ENCODE assay signal across 7 mouse cellular contexts in genomic region chr7:40898711-40899375, GRCm38 (mm10). TPM values are rescaled to one million over a fixed set of nuclear protein-coding genes. Genes with fewer than 3 reads are reported as not detected.
A peak's percentile ranks its signal among the peaks of the same experiment; 100 is the strongest.
DNase-seq lines count a peak whose midpoint lies in the region; ATAC-seq and TF ChIP-seq lines count a peak whose summit lies in the region.

No protein-coding gene starts in this region.

- H3K4me2 ChIP-seq in lung, postnatal 0 days (replicated peaks; ENCODE audit: low read depth, low read length): peak overlapping the region; percentile 47
- peak overlapping the region; percentile 95 for H3K4me2 ChIP-seq in embryonic facial prominence, embryonic 14.5 days (ENCODE audit: low read depth, low read length)
- peak overlapping the region; percentile 71 for H3K4me2 ChIP-seq in hindbrain, embryonic 14.5 days (replicated peaks)
- peak overlapping the region; percentile 93 for H3K4me2 ChIP-seq in limb, embryonic 12.5 days

- no peak for TF ChIP-seq CTCF in lung, postnatal 0 days (IDR thresholded peaks at IDR 0.05)
- no peak for TF ChIP-seq CTCF in olfactory bulb, adult 2 months (IDR thresholded peaks at IDR 0.05; ENCODE audit: insufficient read depth, low read depth, low read length)

- H3K27ac ChIP-seq in lung, postnatal 0 days (ENCODE audit: low read length): no peak overlapping the region
- no peak overlapping the region for H3K27ac ChIP-seq in embryonic facial prominence, embryonic 14.5 days (replicated peaks; ENCODE audit: low read depth, low read length)
- peak overlapping the region; percentile 27 for H3K27ac ChIP-seq in hindbrain, embryonic 14.5 days
- no peak overlapping the region for H3K27ac ChIP-seq in limb, embryonic 12.5 days
- H3K27ac ChIP-seq in olfactory bulb, adult 2 months (ENCODE audit: insufficient read depth, low read depth, low read length): no peak overlapping the region; the same call in 1 of the 2 replicates

- peak overlapping the region; percentile 19; the same call in 1 of the 2 replicates for H3K4me3 ChIP-seq in lung, postnatal 0 days (ENCODE audit: low read depth, low read length)
- H3K4me3 ChIP-seq in embryonic facial prominence, embryonic 14.5 days (ENCODE audit: low read depth, low read length): peak overlapping the region; percentile 58
- peak overlapping the region; percentile 48 for H3K4me3 ChIP-seq in hindbrain, embryonic 14.5 days (replicated peaks; ENCODE audit: low read length)
- peak overlapping the region; percentile 56 for H3K4me3 ChIP-seq in limb, embryonic 12.5 days (replicated peaks)
- peak overlapping the region; percentile 73 for H3K4me3 ChIP-seq in olfactory bulb, adult 2 months (ENCODE audit: insufficient read depth, low read depth, low read length)

- peak; percentile 17; the same call in 1 of the 2 replicates for ATAC-seq in lung, postnatal 0 days
- peak; percentile 27; the same call in 1 of the 2 replicates for ATAC-seq in embryonic facial prominence, embryonic 14.5 days (ENCODE audit: low read depth)
- ATAC-seq in hindbrain, embryonic 14.5 days (ENCODE audit: low FRiP score): peak; percentile 38
- peak; percentile 36 for ATAC-seq in limb, embryonic 12.5 days (ENCODE audit: insufficient number of reproducible peaks, insufficient read depth, low FRiP score, low TSS enrichment, low read depth)
- no peak for ATAC-seq in megakaryocyte-erythroid progenitor cell, adult 5-6 weeks (replicated peaks; ENCODE audit: low FRiP score, low TSS enrichment, poor library complexity, severe bottlenecking)

- TF ChIP-seq EP300 in lung, postnatal 0 days (IDR thresholded peaks at IDR 0.05): no peak

- no peak for DNase-seq in lung, postnatal 0 days (ENCODE audit: low spot score)
- no peak for DNase-seq in lung, adult 18-20 months
- no peak for DNase-seq in embryonic facial prominence, embryonic 14.5 days (ENCODE audit: low spot score)
- DNase-seq in hindbrain, embryonic 14.5 days (ENCODE audit: low spot score): no peak

- no peaks in the 10 kb centered on the region for H3K4me1 ChIP-seq in lung, postnatal 0 days (ENCODE audit: insufficient read depth, low read depth, low read length)
- H3K4me1 ChIP-seq in embryonic facial prominence, embryonic 14.5 days (ENCODE audit: control insufficient read depth, insufficient read depth, low read length): no peaks in the 10 kb centered on the region; the same call in 1 of the 2 replicates
- H3K4me1 ChIP-seq in hindbrain, embryonic 14.5 days (replicated peaks; ENCODE audit: control insufficient read depth, insufficient read depth, low read length): peaks cover 21% of the 10 kb centered on the region
- peaks cover 20% of the 10 kb centered on the region; the same call in 1 of the 2 replicates for H3K4me1 ChIP-seq in limb, embryonic 12.5 days (replicated peaks)
- peaks cover 22% of the 10 kb centered on the region for H3K4me1 ChIP-seq in olfactory bulb, adult 2 months (ENCODE audit: control insufficient read depth, insufficient read depth, low read length)

- WGBS in lung, postnatal 0 days: 4% methylated on average over 53 of the region's 70 CpGs
- 0% methylated on average over 16 of the region's 70 CpGs for WGBS in embryonic facial prominence, embryonic 14.5 days
- whole genome bisulfite sequencing in hindbrain, embryonic 14.5 days: under 1% methylated on average over 60 of the region's 70 CpGs
- WGBS in limb, embryonic 12.5 days: 0% methylated on average over 63 of the region's 70 CpGs
- 2% methylated on average over 59 of the region's 70 CpGs for WGBS in olfactory bulb, adult 2 months

- H3K27me3 ChIP-seq in lung, postnatal 0 days (replicated peaks; ENCODE audit: insufficient read depth, low read length): peaks cover 31% of the 10 kb centered on the region
- peaks cover 66% of the 10 kb centered on the region for H3K27me3 ChIP-seq in embryonic facial prominence, embryonic 14.5 days (replicated peaks; ENCODE audit: control insufficient read depth, insufficient read depth, low read length)
- H3K27me3 ChIP-seq in hindbrain, embryonic 14.5 days (ENCODE audit: control insufficient read depth, insufficient read depth, low read length): peaks cover 10% of the 10 kb centered on the region; the same call in 1 of the 2 replicates
- peaks cover 94% of the 10 kb centered on the region for H3K27me3 ChIP-seq in limb, embryonic 12.5 days

- no peaks in the 10 kb centered on the region for H3K9me3 ChIP-seq in lung, postnatal 0 days (ENCODE audit: low read length)
- H3K9me3 ChIP-seq in embryonic facial prominence, embryonic 14.5 days (ENCODE audit: control insufficient read depth, low read length): no peaks in the 10 kb centered on the region
- no peaks in the 10 kb centered on the region for H3K9me3 ChIP-seq in hindbrain, embryonic 14.5 days (ENCODE audit: control insufficient read depth, low read length)
- no peaks in the 10 kb centered on the region for H3K9me3 ChIP-seq in limb, embryonic 12.5 days

- no peak for TF ChIP-seq POLR2A in olfactory bulb, adult 2 months (IDR thresholded peaks at IDR 0.05; ENCODE audit: insufficient read depth, low read depth, low read length)

- no peaks in the 10 kb centered on the region for H3K36me3 ChIP-seq in lung, postnatal 0 days (ENCODE audit: insufficient read depth, low read length)
- no peaks in the 10 kb centered on the region for H3K36me3 ChIP-seq in embryonic facial prominence, embryonic 14.5 days (ENCODE audit: control insufficient read depth, insufficient read depth, low read length)
- H3K36me3 ChIP-seq in hindbrain, embryonic 14.5 days (replicated peaks; ENCODE audit: control insufficient read depth, insufficient read depth): no peaks in the 10 kb centered on the region
- no peaks in the 10 kb centered on the region for H3K36me3 ChIP-seq in limb, embryonic 12.5 days

- no peak overlapping the region for H3K9ac ChIP-seq in lung, postnatal 0 days (replicated peaks; ENCODE audit: low read depth)
- H3K9ac ChIP-seq in embryonic facial prominence, embryonic 14.5 days (ENCODE audit: low read depth, low read length): peak overlapping the region; percentile 74
- H3K9ac ChIP-seq in hindbrain, embryonic 14.5 days: peak overlapping the region; percentile 89
- H3K9ac ChIP-seq in limb, embryonic 12.5 days (replicated peaks): peak overlapping the region; percentile 59

RNA-seq across cellular contexts. Expression of gene Vstm2b, which starts 0.7 kb away (rescaled TPM):
- polyA plus RNA-seq in lung, postnatal 0 days (2015; fragmentation: Nextera tagmentation; extraction: Ambion mirVana): 0.54 TPM in 2 replicates
- polyA plus RNA-seq in embryonic facial prominence, embryonic 14.5 days (2014; fragmentation: Nextera tagmentation; extraction: Ambion mirVana): 11.6 and 12.8 TPM in 2 replicates
- polyA plus RNA-seq in hindbrain, embryonic 14.5 days (2014; fragmentation: Nextera tagmentation; extraction: Ambion mirVana): 39.1 and 41.4 TPM in 2 replicates
- polyA plus RNA-seq in limb, embryonic 12.5 days (2016; fragmentation: Nextera tagmentation; extraction: Ambion mirVana): 3.4 and 3.6 TPM in 2 replicates
- polyA plus RNA-seq in olfactory bulb, adult 2 months (2012; ENCODE audit: insufficient read depth, insufficient read length, low replicate concordance, missing spikeins): not detected in 2 replicates
- total RNA-seq in megakaryocyte-erythroid progenitor cell, adult 5-6 weeks (2014; fragmentation: Nextera tagmentation): not detected in 2 replicates
- not detected in 2 replicates for total RNA-seq in megakaryocyte-erythroid progenitor cell, adult 5-6 weeks (2017)

Comparison
In these comparisons a context has a peak if more than half of its experiments do, and no peak if none do; other contexts are left out.
1. H3K4me3 ChIP-seq: peak in every context shown above with its lines; median percentile 73 in olfactory bulb, adult 2 months; 58 in embryonic facial prominence, embryonic 14.5 days; 56 in limb, embryonic 12.5 days; 48 in hindbrain, embryonic 14.5 days; 19 in lung, postnatal 0 days.